Mouse (Mus musculus) adrenal gland (tissue): Measurements from ENCODE around the gene Cdr2.

Source experiments
- intact Hi-C: fragments of 180-260 bp; cut with DNase I; formaldehyde crosslinking; loops from one replicate; pipeline ENCODE4 v1.15.1; 2025
- long read RNA-seq, 2 experiments: library from polyadenylated mRNA; unstranded; transcript quantifications; one replicate each; pipeline ENCODE4 v2.0.0; 2020; ENCODE audit warnings: borderline replicate concordance in 1 of 2; ENCODE audit not compliant: insufficient replicate concordance in 1 of 2

The Cdr2 gene
- long read RNA-seq, experiment 1, partial matches to known transcripts: 0 of 1 reads
- long read RNA-seq, experiment 1, other reads (novel, unspliced or antisense): 1 of 1 reads
- long read RNA-seq, experiment 2, partial matches to known transcripts: 0 of 3 reads
- long read RNA-seq, experiment 2, other reads (novel, unspliced or antisense): 0 of 3 reads

DNA sequence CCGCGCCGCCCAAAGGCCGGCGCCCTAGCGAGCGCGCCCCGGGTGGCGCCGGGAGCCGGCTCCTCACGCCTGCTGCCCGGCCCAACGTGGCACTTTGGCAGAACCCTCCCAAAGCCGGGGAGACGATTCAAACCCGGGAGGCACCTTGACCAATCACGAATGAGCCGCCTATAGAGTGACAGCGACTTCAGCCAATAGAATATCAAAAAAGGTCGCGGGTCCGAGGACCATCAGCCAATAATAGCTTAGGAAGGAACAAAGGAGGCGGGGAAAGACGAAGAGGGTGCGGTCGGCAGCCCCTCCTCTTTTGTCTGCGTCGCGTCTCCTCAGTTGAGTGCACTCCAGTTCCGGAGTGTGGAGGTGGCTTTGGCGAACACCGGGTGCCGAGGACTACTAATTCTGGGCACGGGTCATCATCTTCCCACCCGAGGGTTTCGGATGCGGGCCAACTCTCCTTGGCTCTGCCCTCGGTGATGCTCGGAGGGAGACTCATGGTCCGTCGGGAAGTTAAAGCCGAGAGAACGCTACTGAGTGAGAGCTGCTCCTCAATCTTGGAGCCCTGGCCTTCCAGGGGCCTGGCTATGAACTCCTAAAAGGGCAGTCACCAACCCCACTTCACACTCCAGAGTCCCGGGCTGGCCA lies at the start of gene Cdr2, which contains the start of gene Mfsd13b:
Cdr2 (minus strand) TSS at position 113 of the 642 bp plus-strand sequence.
Mfsd13b (plus strand) TSS at position 310 of the 642 bp plus-strand sequence.
- intact Hi-C loops: loop anchor here (5.0 kb wide), 1 partner anchor 50 kb away; the partner anchor contains the start of gene Mettl9

DNA sequence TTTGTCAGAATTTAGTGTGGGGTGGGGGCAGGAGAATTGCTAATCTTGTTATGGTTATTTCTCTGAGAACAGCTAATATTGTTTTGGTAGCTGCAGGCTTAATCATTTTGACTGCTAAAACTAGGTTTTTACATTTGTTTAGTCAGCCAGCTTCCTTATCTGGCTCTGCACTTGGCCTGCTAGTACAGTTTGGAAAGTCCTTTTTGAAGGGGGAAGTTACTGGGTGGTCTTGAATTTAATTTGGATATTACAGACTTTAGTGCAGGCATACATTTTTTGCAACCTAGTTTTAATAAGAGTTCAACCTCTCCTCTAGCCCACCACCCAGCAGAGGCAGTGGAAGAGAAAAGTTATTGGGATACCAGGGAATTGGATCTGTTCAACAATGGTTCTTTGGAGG lies 47.8 kb upstream of the Cdr2 start:
- intact Hi-C loops: loop anchor here (5.0 to 10.0 kb wide), 2 partner anchors 48 to 185 kb away; partner anchors contain the start of genes Cdr2, Eef2k and Mfsd13b

DNA sequence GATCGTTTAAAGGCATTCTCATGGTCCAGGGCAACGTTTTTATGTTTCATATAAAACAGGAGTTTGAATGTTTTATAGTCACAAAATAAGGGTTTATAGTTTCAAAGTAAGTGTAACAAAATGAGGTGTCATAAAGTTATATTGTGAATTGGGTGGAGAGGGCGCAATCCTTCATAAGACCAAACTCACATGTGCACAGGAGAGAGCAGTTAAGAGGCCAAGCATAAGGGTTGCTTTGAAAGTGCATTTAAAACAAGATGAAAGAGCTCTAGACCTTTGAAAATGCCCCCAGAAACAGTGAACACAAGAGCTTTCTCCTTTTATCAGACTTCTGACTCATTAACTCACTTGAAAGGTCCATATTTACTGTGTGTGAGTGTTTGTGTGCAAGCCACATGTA lies 44.2 kb upstream of the Cdr2 start:
- intact Hi-C loops: no loop called here

GRCm38 (mm10) chr7:121025221-121026008 lies 43.3 kb upstream of the Cdr2 start:
- intact Hi-C loops: no loop called here

- intact Hi-C loops: loop anchor here (5.0 kb wide), 1 partner anchor 42 kb away; no protein-coding TSS in a partner anchor
These were observed 38.2 kb upstream of the Cdr2 start for GRCm38 (mm10) chr7:121020277-121020676.

GRCm38 (mm10) chr7:121018778-121019177 lies 36.7 kb upstream of the Cdr2 start:
- intact Hi-C loops: no loop called here

GRCm38 (mm10) chr7:121014486-121014885 lies 32.4 kb upstream of the Cdr2 start:
- intact Hi-C loops: no loop called here

- intact Hi-C loops: no loop called here
These were observed 29.9 kb upstream of the Cdr2 start for GRCm38 (mm10) chr7:121011794-121012689.

- intact Hi-C loops: no loop called here
These were observed 21.8 kb upstream of the Cdr2 start for GRCm38 (mm10) chr7:121003793-121004418.

DNA sequence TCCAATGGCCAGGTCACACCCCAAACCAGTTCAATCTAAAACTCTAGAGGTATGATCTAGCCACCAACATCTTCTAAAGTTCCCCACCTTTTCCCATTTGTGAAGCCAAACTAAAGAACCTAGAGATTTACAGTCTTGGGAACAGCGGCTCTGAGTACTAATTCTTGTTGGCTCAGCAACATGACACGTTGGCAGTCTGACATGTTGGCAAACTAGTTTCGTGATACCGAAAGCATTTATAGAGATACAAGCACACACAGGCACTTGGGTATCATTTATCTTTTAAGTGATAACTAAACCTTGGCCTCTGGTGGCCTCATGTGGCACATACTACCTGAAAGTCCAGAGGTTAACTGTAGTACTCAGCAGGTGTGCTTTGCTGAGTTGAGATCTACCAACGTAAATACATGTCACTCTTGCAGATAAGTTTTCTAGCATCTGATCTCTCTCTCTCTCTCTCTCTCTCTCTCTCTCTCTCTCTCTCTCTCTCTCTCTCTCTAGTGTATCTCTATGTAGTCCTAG lies 20.4 kb upstream of the Cdr2 start:
- intact Hi-C loops: no loop called here

- intact Hi-C loops: no loop called here
These were observed 19.8 kb upstream of the Cdr2 start for GRCm38 (mm10) chr7:121001879-121002278.

- intact Hi-C loops: no loop called here
These were observed 18.1 kb upstream of the Cdr2 start for GRCm38 (mm10) chr7:121000065-121000822.

- intact Hi-C loops: no loop called here
These were observed 17.0 kb upstream of the Cdr2 start for GRCm38 (mm10) chr7:120999021-120999530.

DNA sequence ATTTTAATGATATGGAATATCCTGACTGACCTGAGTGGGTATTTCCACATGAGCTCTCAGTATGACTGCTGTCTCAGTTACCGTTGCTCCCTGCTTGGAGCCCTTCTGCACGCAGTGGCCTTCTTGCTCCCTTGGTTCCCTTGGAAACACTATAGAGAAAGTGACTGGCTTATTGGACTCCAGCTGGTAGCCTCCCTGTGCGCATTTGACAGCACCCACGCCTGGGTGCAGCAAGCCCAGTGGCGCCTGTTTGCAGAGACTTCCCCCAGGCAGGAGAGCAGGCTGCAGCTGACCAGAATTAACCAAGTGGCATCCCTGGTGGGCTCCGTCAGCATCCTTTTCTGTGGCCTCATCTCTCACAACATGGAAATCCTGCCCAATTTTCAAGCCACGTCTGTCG lies 9.1 kb upstream of the Cdr2 start:
- intact Hi-C loops: no loop called here

- intact Hi-C loops: loop anchor here (5.0 kb wide), 1 partner anchor 49 kb away; the partner anchor contains the start of gene Mettl9
These were observed 856 bp upstream of the Cdr2 start for GRCm38 (mm10) chr7:120982968-120983367.

- intact Hi-C loops: loop anchor here (5.0 kb wide), 1 partner anchor 51 kb away; the partner anchor contains the start of gene Mettl9
These were observed 884 bp downstream of the Cdr2 start for GRCm38 (mm10) chr7:120980931-120981924.

DNA sequence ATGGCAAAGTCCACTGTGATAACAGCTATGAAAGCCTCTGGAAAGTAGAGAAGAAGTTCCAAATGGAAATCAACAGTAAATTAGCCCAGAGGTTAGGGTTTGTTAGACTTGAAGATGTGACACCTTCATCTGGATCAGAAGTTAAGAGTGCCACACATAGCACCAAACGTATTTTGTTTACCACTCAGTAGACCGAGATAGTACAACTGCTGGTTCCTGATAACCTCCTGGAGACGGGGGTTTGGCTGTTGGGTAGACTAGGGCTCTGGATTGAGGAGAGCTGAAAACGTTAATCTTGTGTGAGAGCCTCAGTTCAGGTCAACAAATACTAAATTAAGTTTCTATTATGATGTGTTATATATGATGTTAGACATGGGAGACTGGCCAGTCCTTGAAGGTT lies 2.1 kb downstream of the Cdr2 start:
- intact Hi-C loops: loop anchor here (5.0 kb wide), 1 partner anchor 52 kb away; the partner anchor contains the start of gene Mettl9

DNA sequence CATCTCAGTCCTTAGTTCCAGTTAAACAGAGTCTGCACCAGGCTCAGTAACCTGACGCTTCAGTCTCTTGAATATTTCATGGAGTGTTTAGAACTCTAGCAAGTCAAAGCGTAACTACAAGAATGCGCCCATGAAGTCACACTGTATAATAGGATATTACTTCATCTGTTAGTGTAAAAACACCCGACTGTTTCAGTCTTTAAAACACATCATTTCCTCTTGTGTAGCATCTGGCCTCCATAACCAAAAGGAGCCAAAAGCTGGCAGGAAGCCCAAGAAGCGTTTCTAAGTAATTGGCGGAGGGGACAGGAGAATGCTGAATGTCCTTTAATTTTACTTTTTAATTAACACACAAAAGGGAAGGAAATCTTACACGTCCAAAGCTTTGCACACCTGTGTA lies 5.0 kb downstream of the Cdr2 start:
- intact Hi-C loops: loop anchor here (5.0 kb wide), 1 partner anchor 40 kb away; no protein-coding TSS in a partner anchor
